Mouse (Mus musculus): ENCODE measurements around the gene D930007J09Rik. TPM values are rescaled to one million over a fixed set of nuclear protein-coding genes. Genes with fewer than 3 reads are reported as not detected.

Gene D930007J09Rik
- total and polyA plus RNA-seq, 3 experiments = 10.4 TPM; not detected in 2

DNA sequence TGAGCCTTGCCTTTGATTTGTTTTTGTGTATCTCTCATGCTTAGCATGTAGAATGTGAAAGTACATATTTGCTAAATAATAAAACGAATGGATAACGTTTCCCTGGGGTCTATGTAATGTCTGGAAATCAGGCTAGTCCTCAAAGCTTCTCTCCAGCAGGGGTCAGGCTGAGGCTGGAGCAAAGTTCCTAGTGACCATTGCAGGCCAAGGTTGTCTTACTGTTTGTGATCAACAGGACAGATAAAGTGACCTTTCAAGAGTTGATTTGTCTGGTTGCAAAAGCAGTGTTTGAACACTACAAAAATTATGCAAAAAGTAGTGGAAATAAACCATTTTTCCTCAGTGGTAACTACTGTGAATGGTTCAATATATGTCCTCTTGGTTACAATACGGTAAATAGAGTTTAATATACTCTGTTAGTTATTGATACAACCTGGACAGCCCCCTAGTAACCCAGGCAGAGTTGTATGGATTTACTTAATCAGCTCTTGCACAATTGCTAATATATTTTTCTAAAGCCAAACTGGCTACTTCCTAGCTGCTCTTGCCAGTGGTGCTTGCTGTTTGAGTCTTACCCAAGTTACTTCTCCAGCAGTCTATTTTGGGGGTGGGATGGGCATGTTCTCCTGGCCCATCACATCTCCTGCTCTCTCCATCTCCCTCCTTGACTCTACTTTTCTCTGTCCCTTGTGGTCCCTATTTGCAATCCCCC is 24.6 kb upstream of the D930007J09Rik start:
- H3K79me2 ChIP-seq (ENCODE audit: control insufficient read depth, insufficient read depth, low read length, poor library complexity) = no peaks in the 10 kb centered on the region
- H3K27ac ChIP-seq (ENCODE audit: control insufficient read depth, low read depth, low read length) = no peak overlapping the region

GRCm38 (mm10) chr13:32825546-32825945 is 22.9 kb upstream of the D930007J09Rik start:
- DNase-seq (ENCODE audit: low read depth, low spot score) = no peak
- H3K9me3 ChIP-seq (replicated peaks; ENCODE audit: insufficient read depth, low read length) = no peaks in the 10 kb centered on the region
- no peak for TF ChIP-seq ETS1 (IDR thresholded peaks at IDR 0.05; ENCODE audit: low read depth, low read length)
- no peak for TF ChIP-seq TBP (IDR thresholded peaks at IDR 0.05; ENCODE audit: low read depth, low read length)
- TF ChIP-seq USF1 (IDR thresholded peaks at IDR 0.05; ENCODE audit: low read depth, low read length) = no peak
- TF ChIP-seq SMC3 (IDR thresholded peaks at IDR 0.05; ENCODE audit: low read depth, low read length) = no peak
- no peak for TF ChIP-seq POLR2AphosphoS5 (IDR thresholded peaks at IDR 0.05; ENCODE audit: borderline replicate concordance, low read depth, low read length)
- no peak for TF ChIP-seq MAFK (IDR thresholded peaks at IDR 0.05; ENCODE audit: borderline replicate concordance, low read depth, low read length)
- TF ChIP-seq MEF2A (IDR thresholded peaks at IDR 0.05; ENCODE audit: extremely low read depth, insufficient replicate concordance, low read depth, low read length, poor library complexity, severe bottlenecking) = no peak
- TF ChIP-seq USF2 (IDR thresholded peaks at IDR 0.05; ENCODE audit: borderline replicate concordance in 1 of 2, insufficient read depth in 1 of 2, low read depth in 1 of 2, low read length in 2 of 2) = no peak
- TF ChIP-seq MAZ (IDR thresholded peaks at IDR 0.05; ENCODE audit: low read depth, low read length) = no peak
- TF ChIP-seq TAL1 (IDR thresholded peaks at IDR 0.05; ENCODE audit: low read length) = no peak
- no peak for TF ChIP-seq POLR2AphosphoS2 (IDR thresholded peaks at IDR 0.05; ENCODE audit: low read length)
- TF ChIP-seq NRF1 (IDR thresholded peaks at IDR 0.05; ENCODE audit: insufficient read depth, low read depth, low read length, poor library complexity, severe bottlenecking) = no peak
- H3K4me3 ChIP-seq (ENCODE audit: control insufficient read depth in 1 of 2, insufficient read depth in 1 of 2, low read depth in 2 of 2, low read length in 2 of 2) = no peak overlapping the region
- H3K9ac ChIP-seq (ENCODE audit: control insufficient read depth, low read depth, low read length, poor library complexity, severe bottlenecking) = no peak overlapping the region
- H3K27me3 ChIP-seq (ENCODE audit: control insufficient read depth in 1 of 2, insufficient read depth in 2 of 2, low read length in 2 of 2) = no peaks in the 10 kb centered on the region
- H3K36me3 ChIP-seq (ENCODE audit: control insufficient read depth in 1 of 2, insufficient read depth in 2 of 2, low read length in 2 of 2) = peaks cover 3 to 23% of the 10 kb centered on the region in 2 experiments
- H3K4me1 ChIP-seq (ENCODE audit: control insufficient read depth in 1 of 2, insufficient read depth in 2 of 2, low read length in 2 of 2) = peaks cover 0 to 21% of the 10 kb centered on the region in 2 experiments; a peak in 3 of 4 replicates
- H3K27ac ChIP-seq (ENCODE audit: control insufficient read depth, low read depth, low read length) = no peak overlapping the region
- H3K79me2 ChIP-seq (ENCODE audit: control insufficient read depth, insufficient read depth, low read length, poor library complexity) = no peaks in the 10 kb centered on the region

More for the DNA sequence above, 24.6 kb upstream of the D930007J09Rik start:
- no peak for DNase-seq (ENCODE audit: low read depth, low spot score)
- H3K9me3 ChIP-seq (replicated peaks; ENCODE audit: insufficient read depth, low read length) = no peaks in the 10 kb centered on the region
- TF ChIP-seq UBTF (IDR thresholded peaks at IDR 0.05; ENCODE audit: borderline replicate concordance, insufficient read depth, low read depth, low read length) = no peak
- TF ChIP-seq SMC3 (IDR thresholded peaks at IDR 0.05; ENCODE audit: low read depth, low read length) = no peak
- TF ChIP-seq POLR2AphosphoS2 (IDR thresholded peaks at IDR 0.05; ENCODE audit: low read length) = no peak
- no peak for TF ChIP-seq KAT2A (conservative IDR thresholded peaks at IDR 0.05; ENCODE audit: low read depth, low read length)
- no peak for TF ChIP-seq ZMIZ1 (IDR thresholded peaks at IDR 0.05; ENCODE audit: low read depth, low read length)
- no peak for TF ChIP-seq MAX (IDR thresholded peaks at IDR 0.05; ENCODE audit: low read length)
- TF ChIP-seq BHLHE40 (IDR thresholded peaks at IDR 0.05; ENCODE audit: borderline replicate concordance, low read depth, low read length) = no peak
- TF ChIP-seq SIN3A (IDR thresholded peaks at IDR 0.05; ENCODE audit: low read length) = no peak
- no peak for TF ChIP-seq TCF12 (IDR thresholded peaks at IDR 0.05; ENCODE audit: low read depth, low read length)
- no peak for TF ChIP-seq ELF1 (IDR thresholded peaks at IDR 0.05; ENCODE audit: low read depth, low read length)
- no peak for TF ChIP-seq POLR2AphosphoS5 (IDR thresholded peaks at IDR 0.05; ENCODE audit: borderline replicate concordance, low read depth, low read length)
- TF ChIP-seq ETS1 (IDR thresholded peaks at IDR 0.05; ENCODE audit: low read depth, low read length) = no peak
- H3K4me3 ChIP-seq (ENCODE audit: control insufficient read depth in 1 of 2, insufficient read depth in 1 of 2, low read depth in 2 of 2, low read length in 2 of 2) = no peak overlapping the region
- H3K9ac ChIP-seq (ENCODE audit: control insufficient read depth, low read depth, low read length, poor library complexity, severe bottlenecking) = no peak overlapping the region
- peaks cover 3 to 37% of the 10 kb centered on the region in 2 experiments; a peak in 3 of 4 replicates for H3K4me1 ChIP-seq (ENCODE audit: control insufficient read depth in 1 of 2, insufficient read depth in 2 of 2, low read length in 2 of 2)
- peaks cover 0 to 37% of the 10 kb centered on the region in 2 experiments; a peak in 2 of 4 replicates for H3K36me3 ChIP-seq (ENCODE audit: control insufficient read depth in 1 of 2, insufficient read depth in 2 of 2, low read length in 2 of 2)
- H3K27me3 ChIP-seq (ENCODE audit: control insufficient read depth in 1 of 2, insufficient read depth in 2 of 2, low read length in 2 of 2) = no peaks in the 10 kb centered on the region
